Mouse (Mus musculus) activated CD4-positive, CD25-positive, alpha-beta regulatory T cell, adult 4 months (primary cell): ENCODE data around the gene 4930402F06Rik. TPM values are rescaled to one million over a fixed set of nuclear protein-coding genes. Genes with fewer than 3 reads are reported as not detected.

Source experiments
- ATAC-seq: one replicate; pipeline ENCODE4 v1.8.0; 2017
- polyA plus RNA-seq, 2 experiments: library from polyadenylated mRNA; unstranded; fragments of 100-300 nt; shearing (Covaris generic); gene quantifications; one replicate each; pipeline ENCODE4 v1.2.1; 2017

4930402F06Rik gene
- polyA plus RNA-seq, 2 experiments from 2014 or later, result not detected

DNA sequence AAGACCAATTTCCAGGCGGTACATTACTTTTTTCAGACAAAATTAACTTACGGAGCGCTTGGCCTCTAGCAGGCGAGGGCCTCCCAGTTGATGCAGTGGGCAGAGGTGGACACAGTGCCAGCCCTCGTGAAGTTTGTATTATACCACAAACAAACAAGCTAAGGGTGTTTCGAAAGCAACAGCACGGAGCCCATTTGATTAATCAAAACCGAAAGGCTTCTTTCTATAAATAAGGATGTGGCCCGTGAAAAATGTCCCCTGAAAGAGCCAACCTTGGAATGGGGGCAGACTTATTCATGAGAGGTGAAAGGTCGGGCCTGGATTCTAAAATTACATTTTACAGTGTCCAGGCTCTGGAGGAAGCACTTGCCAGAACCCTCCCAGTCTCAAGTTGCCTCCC is 59.6 kb downstream of the 4930402F06Rik start:
- no peak for ATAC-seq

DNA sequence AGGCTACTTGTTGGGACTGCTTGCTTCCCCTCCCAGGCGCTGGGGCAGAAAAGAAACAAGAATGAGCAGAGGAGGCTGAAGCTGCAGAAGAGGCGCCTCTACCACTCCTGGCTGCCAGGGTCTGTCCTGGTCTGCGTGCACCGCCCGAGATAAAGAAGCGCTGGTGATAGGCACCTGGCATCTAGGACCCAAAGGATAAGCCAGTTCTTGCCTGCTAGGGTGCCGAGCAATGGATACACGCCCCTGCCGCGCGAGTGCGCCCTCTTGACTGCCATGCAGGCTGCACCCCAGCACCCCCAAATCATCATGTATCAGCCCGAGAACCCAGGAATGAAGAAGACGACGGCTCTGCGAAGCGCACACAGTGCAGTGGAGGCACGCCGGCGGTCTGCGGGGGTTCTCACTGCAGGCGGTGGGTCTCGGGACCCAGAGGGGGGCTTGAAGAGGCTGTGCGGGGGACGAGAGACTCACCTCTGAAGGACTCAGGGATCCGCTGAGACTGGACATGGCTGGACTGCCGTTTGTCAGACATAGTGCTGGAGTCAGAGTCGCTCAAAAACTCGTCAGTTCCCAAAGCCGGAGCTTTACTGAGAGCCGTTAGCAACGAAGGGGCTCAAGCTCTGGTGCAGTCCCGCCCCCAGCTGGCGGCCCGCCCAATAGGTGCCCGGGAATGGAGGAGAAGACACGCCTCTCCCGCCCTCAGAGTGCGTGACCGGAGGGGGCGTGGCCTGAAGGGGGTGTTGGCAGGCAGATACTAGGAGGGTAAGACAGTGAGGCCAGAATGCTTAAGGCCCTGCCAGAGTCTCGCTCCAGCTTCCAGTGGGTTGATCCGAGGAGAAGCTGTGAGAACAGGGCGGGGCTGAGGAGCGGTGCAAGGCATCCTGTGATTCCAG is 60.3 kb downstream of the 4930402F06Rik start, which contains the start of gene Stom:
Gene Stom (minus strand): TSS at position 589 of the 893 bp plus-strand sequence.
- peak; percentile 96 for ATAC-seq

- ATAC-seq, result no peak
Observed at GRCm38 (mm10) chr2:35335620-35336019, 61.4 kb downstream of the 4930402F06Rik start.

DNA sequence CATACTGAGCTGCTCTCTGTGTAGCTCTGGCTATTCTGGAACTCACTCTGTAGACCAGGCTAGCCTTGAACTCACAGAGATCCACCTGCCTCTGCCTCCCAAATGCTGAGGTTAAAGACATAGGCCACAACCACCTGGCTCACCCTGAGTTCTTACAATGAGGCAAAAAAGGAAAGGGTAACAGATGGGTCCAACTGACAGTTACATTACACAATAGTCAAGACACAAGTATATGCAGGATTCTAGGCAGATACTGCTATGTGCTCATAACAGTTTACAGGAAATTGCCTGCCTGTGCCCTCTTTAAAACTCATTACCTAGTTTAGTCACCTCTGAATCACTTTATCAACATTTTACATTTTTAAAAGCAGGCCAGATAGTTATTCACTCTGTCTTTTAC is 63.3 kb downstream of the 4930402F06Rik start:
- no peak for ATAC-seq

GRCm38 (mm10) chr2:35331205-35331604 is 65.8 kb downstream of the 4930402F06Rik start:
- ATAC-seq, result no peak

DNA sequence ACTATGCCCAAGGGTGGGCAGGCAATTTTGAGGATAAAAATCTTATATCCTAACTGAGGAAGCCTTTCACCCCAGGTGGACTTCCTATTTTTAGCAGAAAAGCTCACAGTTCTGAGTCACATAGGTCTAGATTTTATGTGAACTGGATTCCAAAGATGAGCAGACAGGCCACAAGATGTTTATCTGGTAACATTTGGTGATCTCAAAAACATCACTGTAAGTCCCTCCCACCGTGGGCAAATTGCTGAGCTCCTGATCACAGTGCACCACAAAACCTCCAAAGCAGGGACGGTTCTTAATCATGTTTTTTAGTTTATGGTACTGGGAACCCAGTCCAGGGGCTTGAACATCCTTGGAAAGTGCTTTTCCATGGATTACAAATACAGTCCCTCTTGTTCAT is 67.9 kb downstream of the 4930402F06Rik start:
- ATAC-seq, result no peak

GRCm38 (mm10) chr2:35328064-35328792 is 68.7 kb downstream of the 4930402F06Rik start:
- ATAC-seq, result no peak

GRCm38 (mm10) chr2:35327583-35327982 is 69.4 kb downstream of the 4930402F06Rik start:
- no peak for ATAC-seq

- no peak for ATAC-seq
Observed at GRCm38 (mm10) chr2:35326931-35327330, 70.0 kb downstream of the 4930402F06Rik start.

- no peak for ATAC-seq
Observed at GRCm38 (mm10) chr2:35325930-35326329, 71.0 kb downstream of the 4930402F06Rik start.

Other genes with a start within 250 kb of the 4930402F06Rik start
- gene Rab14, start 196.1 kb downstream of the 4930402F06Rik start, polyA plus RNA-seq, result 100 to 1,000 TPM in 1 of 2 experiments, 10 to 100 TPM in 1; 90.7 to 129 TPM
- gene Gsn, start 140.8 kb downstream of the 4930402F06Rik start, polyA plus RNA-seq, result 10 to 100 TPM; 27.2 to 28.3 TPM
- gene Stom, start 60.2 kb downstream of the 4930402F06Rik start, polyA plus RNA-seq, result 1 to 10 TPM; 2.7 to 4.0 TPM
- gene 4930568D16Rik, start 29.4 kb downstream of the 4930402F06Rik start, polyA plus RNA-seq, result not detected
- gene Ggta1, start 66.1 kb upstream of the 4930402F06Rik start, polyA plus RNA-seq, result 10 to 100 TPM; 19.3 to 23.3 TPM
- gene Dab2ip, start 161.1 kb upstream of the 4930402F06Rik start, polyA plus RNA-seq, result under 1 TPM; 0.26 to 0.68 TPM